Mouse (Mus musculus) neural tube, postnatal 0 days (tissue): Measurements from ENCODE around the gene Olfr1208. TPM values are rescaled to one million over a fixed set of nuclear protein-coding genes. Genes with fewer than 3 reads are reported as not detected.

Experiments
- polyA plus RNA-seq: library from polyadenylated mRNA; unstranded; fragments of >200 nt; fragmentation: Nextera tagmentation; extraction: Ambion mirVana; gene quantifications from 2 replicates; pipeline ENCODE4 v1.2.1, GENCODE M21; 2015

The Olfr1208 gene
- not detected in 2 replicates for polyA plus RNA-seq

DNA sequence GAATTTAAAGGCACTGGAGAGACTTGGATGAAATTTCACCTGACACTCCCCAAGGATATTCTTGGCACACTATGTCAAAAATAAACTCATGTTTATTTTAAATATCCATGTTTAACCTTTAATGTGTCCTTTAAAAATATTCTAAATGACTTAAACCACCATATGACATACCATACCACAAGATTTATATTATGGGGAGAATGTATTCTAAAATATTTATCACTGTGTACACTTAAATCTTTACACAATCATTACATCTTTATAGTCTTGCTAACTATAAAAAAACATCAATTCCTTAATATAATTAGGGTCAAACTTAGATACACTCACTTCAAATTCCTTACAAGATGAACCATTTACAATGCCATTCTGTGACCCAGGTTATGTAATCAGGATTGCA, at the start of gene Olfr1208:
Olfr1208 (minus strand) TSS at position 101 of the 400 bp plus-strand sequence.

DNA sequence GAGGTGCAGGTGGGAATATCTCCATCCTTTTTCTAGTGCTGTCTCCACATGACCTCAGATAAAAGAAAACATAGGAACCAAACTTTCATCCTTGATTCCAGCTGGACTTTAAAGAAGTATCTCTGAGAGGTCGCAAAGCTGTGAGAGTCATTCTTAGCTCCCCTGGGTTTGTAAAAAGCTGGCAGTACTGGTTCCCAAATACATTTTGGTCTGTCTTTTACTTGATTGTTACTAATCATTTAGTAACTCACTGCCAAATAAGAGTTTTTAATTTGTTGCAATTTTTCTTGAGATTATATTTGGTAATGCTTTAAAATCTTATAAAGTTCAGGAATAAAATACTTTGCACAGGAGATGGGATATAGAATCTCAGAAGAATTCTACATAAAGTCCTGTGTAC, 35.9 kb upstream of the Olfr1208 start, which contains the start of gene Olfr1211:
Olfr1211 (minus strand) TSS at position 101 of the 400 bp plus-strand sequence.

GRCm38 (mm10) chr2:88915057-88915456, 12.9 kb upstream of the Olfr1208 start, which contains the start of gene Olfr1209:
TSS of gene Olfr1209 (minus strand) at chr2:88915157.

GRCm38 (mm10) chr2:88862931-88863330, 39.2 kb downstream of the Olfr1208 start, which contains the start of gene Olfr1206:
TSS of gene Olfr1206 (plus strand) at chr2:88863231.

GRCm38 (mm10) chr2:88848992-88849391, 53.1 kb downstream of the Olfr1208 start, which contains the start of gene Olfr1204:
TSS of gene Olfr1204 (plus strand) at chr2:88849292.

Other genes starting within 250 kb of the Olfr1208 start
- not detected in 2 replicates for gene Olfr1193, start 226.7 kb downstream of the Olfr1208 start, polyA plus RNA-seq
- gene Olfr1195, start 213.1 kb downstream of the Olfr1208 start, polyA plus RNA-seq: not detected in 2 replicates
- gene Olfr1196, start 197.7 kb downstream of the Olfr1208 start, polyA plus RNA-seq: not detected in 2 replicates
- gene Olfr1197, start 169.9 kb downstream of the Olfr1208 start, polyA plus RNA-seq: not detected in 2 replicates
- gene Olfr1198, start 150.9 kb downstream of the Olfr1208 start, polyA plus RNA-seq: not detected in 2 replicates
- gene Olfr1199, start 141.8 kb downstream of the Olfr1208 start, polyA plus RNA-seq: not detected in 2 replicates
- not detected in 2 replicates for gene Olfr1200, start 131.8 kb downstream of the Olfr1208 start, polyA plus RNA-seq
- not detected in 2 replicates for gene Olfr1201, start 109.3 kb downstream of the Olfr1208 start, polyA plus RNA-seq
- not detected in 2 replicates for gene Olfr1202, start 87.8 kb downstream of the Olfr1208 start, polyA plus RNA-seq
- gene Olfr1205, start 72.6 kb downstream of the Olfr1208 start, polyA plus RNA-seq: not detected in 2 replicates
- gene Olfr1204, start 53.0 kb downstream of the Olfr1208 start, polyA plus RNA-seq: not detected in 2 replicates
- gene Olfr1206, start 39.1 kb downstream of the Olfr1208 start, polyA plus RNA-seq: not detected in 2 replicates
- not detected in 2 replicates for gene Olfr1209, start 12.8 kb upstream of the Olfr1208 start, polyA plus RNA-seq
- gene Olfr1211, start 35.8 kb upstream of the Olfr1208 start, polyA plus RNA-seq: not detected in 2 replicates
- gene Olfr1212, start 51.7 kb upstream of the Olfr1208 start, polyA plus RNA-seq: not detected in 2 replicates
- gene Gm13762, start 78.0 kb upstream of the Olfr1208 start, polyA plus RNA-seq: not detected in 2 replicates
- not detected in 2 replicates for gene Olfr1214, start 90.3 kb upstream of the Olfr1208 start, polyA plus RNA-seq
- gene Olfr1215, start 104.7 kb upstream of the Olfr1208 start, polyA plus RNA-seq: not detected in 2 replicates
- not detected in 2 replicates for gene Olfr1216, start 116.0 kb upstream of the Olfr1208 start, polyA plus RNA-seq
- not detected in 2 replicates for gene Olfr1217, start 129.8 kb upstream of the Olfr1208 start, polyA plus RNA-seq
- not detected in 2 replicates for gene Olfr1218, start 158.9 kb upstream of the Olfr1208 start, polyA plus RNA-seq
- gene Olfr1219, start 181.2 kb upstream of the Olfr1208 start, polyA plus RNA-seq: not detected in 2 replicates
- not detected in 2 replicates for gene Olfr1220, start 204.5 kb upstream of the Olfr1208 start, polyA plus RNA-seq
- not detected in 2 replicates for gene Olfr1221, start 215.0 kb upstream of the Olfr1208 start, polyA plus RNA-seq
- not detected in 2 replicates for gene Olfr1222, start 230.7 kb upstream of the Olfr1208 start, polyA plus RNA-seq
- gene Olfr1223, start 249.2 kb upstream of the Olfr1208 start, polyA plus RNA-seq: not detected in 2 replicates